Mouse (Mus musculus) embryo, embryonic 10 days (tissue): ENCODE measurements around the gene Ssr1.

Experiments
- DNase-seq: peaks from one replicate; pipeline ENCODE4 v3.0.0-alpha.2; 2015; ENCODE audit warnings: low spot score

Gene Ssr1

GRCm38 (mm10) chr13:37944306-37944705, 49.7 kb downstream of the Ssr1 start:
- DNase-seq: peak; percentile 68

DNA sequence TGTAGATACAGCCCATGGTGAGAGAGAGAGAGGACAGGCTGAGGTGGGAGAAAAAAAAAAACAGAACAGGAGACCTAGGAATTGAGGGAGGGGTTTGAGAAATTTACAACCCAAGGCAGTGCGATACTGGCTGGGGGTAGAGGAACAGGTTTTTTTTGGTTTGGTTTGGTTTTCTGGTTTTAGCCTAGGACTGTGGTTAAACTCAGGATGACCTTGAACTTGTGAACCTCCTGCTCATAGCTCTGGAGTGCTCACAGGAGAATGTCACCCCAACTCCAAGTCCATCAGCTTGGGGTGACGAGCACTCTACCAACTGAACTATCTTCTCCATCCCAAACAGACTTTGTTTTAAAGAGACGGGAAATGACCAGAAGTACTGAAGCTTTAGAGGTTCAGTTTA, 50.6 kb downstream of the Ssr1 start:
- no peak for DNase-seq

DNA sequence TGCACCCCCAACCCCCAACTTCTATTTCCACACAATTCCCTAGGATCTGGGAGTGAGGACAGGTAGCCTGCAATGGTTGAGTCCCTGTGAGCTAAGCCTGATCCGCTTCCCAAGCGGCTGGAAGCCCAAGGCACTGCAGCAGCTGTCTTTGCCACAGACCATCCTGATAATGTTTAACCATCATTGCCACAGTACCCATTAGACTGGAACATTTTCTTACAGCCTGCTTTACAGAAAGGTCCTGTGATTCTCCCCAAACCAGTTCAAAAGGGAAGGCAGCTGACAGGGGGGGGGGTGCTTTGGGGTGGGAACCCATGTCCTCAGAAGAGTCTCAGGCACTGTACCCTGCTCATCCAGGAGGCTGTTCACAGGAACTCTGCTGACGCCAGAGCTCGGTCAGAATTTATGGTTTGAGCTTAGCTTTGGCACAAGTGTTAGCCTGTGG, 51.1 kb downstream of the Ssr1 start:
- DNase-seq: no peak

DNA sequence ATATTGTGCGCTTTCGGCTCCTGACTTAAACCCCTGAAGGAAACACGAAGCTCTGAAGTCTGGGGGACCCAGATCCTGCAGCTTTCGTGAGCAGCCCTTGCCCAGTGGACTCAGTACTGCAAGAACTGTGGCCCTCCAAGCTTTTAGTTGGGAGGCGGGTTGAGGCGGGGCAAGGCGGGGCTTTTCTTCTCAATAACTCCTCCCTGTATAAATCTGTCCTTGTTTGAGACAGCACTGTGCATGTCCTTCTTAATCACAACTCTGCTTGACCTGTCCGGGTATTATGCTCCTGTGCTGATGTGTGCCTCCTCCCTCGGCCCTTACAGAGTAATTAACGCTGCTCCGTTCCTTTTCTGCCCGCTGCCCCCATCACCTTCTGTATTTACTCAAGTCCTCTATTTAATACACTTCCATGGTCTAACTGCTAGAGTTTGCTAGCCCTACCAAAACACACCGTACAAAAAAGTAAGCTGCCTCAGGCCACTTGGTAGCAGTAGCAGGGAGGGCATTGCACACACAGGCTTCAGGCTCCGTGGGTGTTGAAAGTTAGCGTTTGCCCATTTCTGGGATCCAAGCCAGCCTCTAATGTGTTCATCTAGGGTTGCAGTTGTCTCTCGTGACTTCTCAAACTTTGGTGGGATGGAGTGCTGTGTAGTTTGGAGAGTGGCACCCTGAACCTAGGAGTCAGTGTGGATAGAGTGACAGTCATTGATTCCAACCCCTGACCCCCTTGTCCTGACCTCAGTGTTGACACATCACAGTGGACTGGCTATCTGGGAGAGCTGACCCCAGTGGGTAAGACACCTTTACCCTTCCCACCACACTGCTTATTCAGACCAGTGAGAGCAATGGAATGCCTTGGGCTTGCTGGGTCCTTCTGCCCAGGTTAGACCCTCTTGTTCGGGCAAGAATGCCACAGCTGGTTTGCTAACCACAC, 51.8 kb downstream of the Ssr1 start:
- DNase-seq: no peak

DNA sequence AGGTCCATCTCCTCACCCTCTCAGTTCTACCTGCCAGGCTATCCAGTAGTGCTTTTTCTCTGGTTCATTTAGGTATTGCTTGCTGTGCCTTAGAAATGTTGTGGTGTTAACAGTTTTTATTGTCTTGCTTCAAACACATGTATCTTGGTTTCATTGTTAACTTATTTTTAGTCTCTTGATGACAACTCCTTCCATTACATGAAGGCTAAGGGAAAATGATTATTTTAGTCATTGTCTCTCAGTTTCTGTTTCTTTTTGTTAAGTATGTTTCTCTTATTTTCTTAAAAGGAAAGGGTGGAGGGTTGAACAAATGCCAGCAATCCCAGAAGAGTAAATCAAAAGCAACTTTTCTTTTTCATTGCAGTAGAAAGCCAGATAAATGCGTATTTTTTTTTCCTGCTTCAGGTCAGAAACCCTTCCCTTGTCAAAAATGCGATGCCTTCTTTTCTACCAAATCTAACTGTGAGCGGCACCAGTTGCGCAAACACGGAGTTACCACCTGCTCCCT, 52.8 kb downstream of the Ssr1 start:
- DNase-seq: no peak

- no peak for DNase-seq
Measured at GRCm38 (mm10) chr13:37940649-37941048, 53.4 kb downstream of the Ssr1 start.

DNA sequence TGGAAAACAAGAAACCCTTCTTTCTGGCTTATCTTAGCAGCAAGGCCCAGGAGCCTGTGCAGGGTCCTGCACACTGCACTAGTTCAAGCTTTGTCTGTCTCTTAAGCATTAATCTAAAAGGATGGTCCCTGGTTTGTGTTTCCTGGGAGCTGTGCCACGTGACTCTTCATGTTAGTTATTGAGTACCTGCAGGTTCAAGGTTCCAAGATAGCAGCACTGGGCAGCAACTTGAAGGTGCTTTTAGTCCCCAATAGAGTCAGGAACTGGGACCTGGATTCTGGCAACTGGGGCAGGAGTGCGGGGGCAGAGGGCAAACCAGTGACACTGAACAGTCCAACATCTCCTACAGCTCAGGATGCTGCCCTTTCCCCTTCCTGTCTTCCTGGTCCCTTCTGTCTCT, 53.9 kb downstream of the Ssr1 start:
- no peak for DNase-seq

GRCm38 (mm10) chr13:37936351-37936750, 57.7 kb downstream of the Ssr1 start:
- no peak for DNase-seq

DNA sequence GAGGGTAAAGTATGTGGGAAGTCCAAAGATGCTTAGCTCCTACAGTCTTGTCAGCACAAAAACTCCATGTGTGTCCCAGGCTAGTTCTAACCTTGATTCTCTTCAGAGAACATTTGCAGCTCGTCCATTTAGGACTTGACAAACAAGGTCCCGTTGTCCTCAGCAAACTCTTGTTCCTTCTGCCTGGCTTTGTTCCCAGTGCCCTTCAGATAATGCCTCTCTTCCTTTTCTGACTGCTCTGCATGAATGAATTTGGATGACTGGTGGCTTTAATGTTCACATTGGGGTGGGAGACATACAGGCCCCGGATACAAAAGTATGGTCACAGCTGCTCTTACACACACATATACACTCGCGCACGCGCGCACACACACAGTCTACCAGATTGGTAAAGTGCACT, 59.1 kb downstream of the Ssr1 start:
- DNase-seq: no peak

GRCm38 (mm10) chr13:37934075-37934474, 59.9 kb downstream of the Ssr1 start:
- no peak for DNase-seq

GRCm38 (mm10) chr13:37931210-37931922, 62.7 kb downstream of the Ssr1 start:
- no peak for DNase-seq

GRCm38 (mm10) chr13:37930621-37931020, 63.4 kb downstream of the Ssr1 start:
- DNase-seq: no peak

DNA sequence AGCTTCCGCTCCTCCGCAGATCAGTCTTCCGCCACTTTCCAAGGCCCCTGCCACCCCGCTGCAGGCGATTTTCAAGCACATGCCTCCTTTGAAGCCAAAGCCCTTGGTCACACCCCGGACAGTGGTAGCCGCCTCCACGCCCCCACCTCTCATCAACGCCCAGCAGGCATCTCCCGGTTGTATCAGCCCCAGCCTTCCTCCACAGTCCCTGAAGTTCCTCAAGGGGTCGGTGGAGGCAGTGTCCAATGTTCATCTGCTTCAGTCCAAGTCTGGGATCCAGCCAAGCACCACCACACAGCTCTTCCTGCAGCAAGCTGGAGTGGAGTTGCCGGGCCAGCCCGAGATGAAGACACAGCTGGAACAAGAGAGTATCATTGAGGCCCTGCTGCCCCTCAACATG, 63.9 kb downstream of the Ssr1 start:
- no peak for DNase-seq

DNA sequence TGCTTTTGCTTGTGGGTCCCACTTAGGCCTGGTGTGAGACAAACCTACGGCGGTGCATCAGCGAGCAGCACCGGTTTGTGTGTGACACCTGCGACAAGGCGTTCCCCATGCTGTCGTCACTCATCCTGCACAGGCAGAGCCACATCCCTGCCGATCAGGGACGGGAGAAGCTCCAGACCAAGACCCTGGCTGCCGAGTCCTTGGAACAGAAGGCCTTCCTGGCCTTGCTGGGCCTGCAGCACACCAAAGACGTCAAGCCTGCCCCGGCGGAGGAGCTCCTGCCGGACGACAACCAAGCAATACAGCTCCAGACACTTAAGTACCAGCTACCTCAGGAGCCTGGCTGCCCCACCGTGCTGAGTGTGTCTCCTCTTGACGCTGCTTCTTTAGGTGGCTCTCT, 64.5 kb downstream of the Ssr1 start:
- no peak for DNase-seq

- no peak for DNase-seq
Measured at GRCm38 (mm10) chr13:37926394-37926793, 67.6 kb downstream of the Ssr1 start.

GRCm38 (mm10) chr13:37924461-37924948, 69.5 kb downstream of the Ssr1 start:
- no peak for DNase-seq

- DNase-seq: no peak
Measured at GRCm38 (mm10) chr13:37923643-37924460, 70.2 kb downstream of the Ssr1 start.

- DNase-seq: no peak
Measured at GRCm38 (mm10) chr13:37923091-37923490, 70.9 kb downstream of the Ssr1 start.

DNA sequence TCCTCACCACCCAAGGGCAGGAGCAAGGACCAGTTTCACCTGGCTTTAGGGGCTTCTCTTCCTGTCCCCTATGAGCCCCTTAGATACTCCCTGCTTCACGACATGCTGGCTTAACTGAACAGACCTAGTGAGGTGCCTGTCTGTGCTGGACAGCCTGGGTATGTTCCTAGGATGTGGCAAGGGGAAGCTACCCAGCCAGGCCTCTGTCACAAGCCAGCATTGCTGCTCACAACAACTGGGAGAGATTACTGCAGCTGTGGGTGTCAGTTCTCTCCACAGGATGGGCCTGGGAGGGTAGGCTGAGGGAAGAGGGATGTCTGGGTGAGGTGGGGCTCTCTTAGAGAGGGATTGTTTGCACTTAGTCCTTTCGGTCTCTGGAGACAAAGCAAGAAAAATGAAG, 73.3 kb downstream of the Ssr1 start:
- DNase-seq: no peak

- DNase-seq: no peak
Measured at GRCm38 (mm10) chr13:37919711-37920277, 74.2 kb downstream of the Ssr1 start.
